14 mouse cellular contexts compared by ENCODE assay signal in genomic region chr2:173238522-173238921, GRCm38 (mm10). TPM values are rescaled to one million over a fixed set of nuclear protein-coding genes. Genes with fewer than 3 reads are reported as not detected.
DNase-seq lines count a peak whose midpoint lies in the region; ATAC-seq and TF ChIP-seq lines count a peak whose summit lies in the region.
"Had no signal": no experiment of that assay in that cellular context is flagged by ENCODE, and none has a peak within 500 bp of the region (broad histone marks: within the 10 kb centered on the region; RNA-seq: fewer than 3 reads in every experiment).

No protein-coding gene starts in this region.

- H3K27me3 ChIP-seq in midbrain, embryonic 10.5 days (ENCODE audit: low read depth, poor library complexity, severe bottlenecking) = peaks cover 67% of the 10 kb centered on the region
- no peaks in the 10 kb centered on the region for H3K27me3 ChIP-seq in midbrain, postnatal 0 days (ENCODE audit: insufficient read depth, low read length)
- H3K27me3 ChIP-seq in hindbrain, embryonic 14.5 days (ENCODE audit: control insufficient read depth, insufficient read depth, low read length) = no peaks in the 10 kb centered on the region
- H3K27me3 ChIP-seq in neural tube, embryonic 13.5 days = no peaks in the 10 kb centered on the region
- H3K27me3 ChIP-seq: Patski had no signal

- no peak overlapping the region for H3K9ac ChIP-seq in midbrain, postnatal 0 days (replicated peaks; ENCODE audit: low read length, poor library complexity, severe bottlenecking)
- no peak overlapping the region for H3K9ac ChIP-seq in hindbrain, embryonic 14.5 days
- H3K9ac ChIP-seq in neural tube, embryonic 13.5 days = peak overlapping the region; percentile 45; the same call in 1 of the 2 replicates
- H3K9ac ChIP-seq: liver, embryonic 13.5 days had no signal

- H3K27ac ChIP-seq in midbrain, embryonic 10.5 days (replicated peaks) = peak overlapping the region; percentile 83
- no peak overlapping the region for H3K27ac ChIP-seq in midbrain, postnatal 0 days (ENCODE audit: low read depth, low read length)
- 0 out of 2 replicates have a peak overlapping the region, but pooled peaks have one; percentile 55 for H3K27ac ChIP-seq in hindbrain, embryonic 14.5 days
- peak overlapping the region; percentile 52; the same call in 1 of the 2 replicates for H3K27ac ChIP-seq in neural tube, embryonic 13.5 days (replicated peaks)
- H3K27ac ChIP-seq: liver, embryonic 13.5 days had no signal

- 9% methylated on average over 14 of the region's 14 CpGs for WGBS in midbrain, embryonic 10.5 days
- 21% methylated on average over 14 of the region's 14 CpGs for WGBS in midbrain, postnatal 0 days
- WGBS in hindbrain, embryonic 14.5 days = 9% methylated on average over 14 of the region's 14 CpGs
- WGBS in neural tube, embryonic 13.5 days = 6% methylated on average over 14 of the region's 14 CpGs

- no peak for ATAC-seq in midbrain, postnatal 0 days (ENCODE audit: low FRiP score)
- ATAC-seq in hindbrain, embryonic 14.5 days (ENCODE audit: low FRiP score) = no peak
- ATAC-seq in neural tube, embryonic 13.5 days (ENCODE audit: low read depth) = no peak
- ATAC-seq: Patski had no signal

- peaks cover under 1% of the 10 kb centered on the region; the same call in 1 of the 2 replicates for H3K36me3 ChIP-seq in midbrain, embryonic 10.5 days
- H3K36me3 ChIP-seq in midbrain, postnatal 0 days (ENCODE audit: insufficient read depth, low read length) = no peaks in the 10 kb centered on the region
- no peaks in the 10 kb centered on the region for H3K36me3 ChIP-seq in hindbrain, embryonic 14.5 days (replicated peaks; ENCODE audit: control insufficient read depth, insufficient read depth)
- H3K36me3 ChIP-seq in neural tube, embryonic 13.5 days = no peaks in the 10 kb centered on the region
- H3K36me3 ChIP-seq: liver, embryonic 13.5 days had no signal

- no peak overlapping the region for H3K4me2 ChIP-seq in midbrain, postnatal 0 days (ENCODE audit: low read depth, low read length, poor library complexity, severe bottlenecking)
- no peak overlapping the region for H3K4me2 ChIP-seq in hindbrain, embryonic 14.5 days (replicated peaks)
- no peak overlapping the region for H3K4me2 ChIP-seq in neural tube, embryonic 13.5 days
- H3K4me2 ChIP-seq: liver, embryonic 13.5 days had no signal

- H3K4me3 ChIP-seq in midbrain, embryonic 10.5 days = peak overlapping the region; percentile 17
- no peak overlapping the region for H3K4me3 ChIP-seq in midbrain, postnatal 0 days (ENCODE audit: low read depth, low read length)
- H3K4me3 ChIP-seq in hindbrain, embryonic 14.5 days (replicated peaks; ENCODE audit: low read length) = no peak overlapping the region
- no peak overlapping the region for H3K4me3 ChIP-seq in neural tube, embryonic 13.5 days
- H3K4me3 ChIP-seq: erythroblast, embryonic 14.5 days; liver, embryonic 13.5 days had no signal

- peak; percentile 72 for DNase-seq in embryo, embryonic 11 days
- DNase-seq in embryo, embryonic 10 days (ENCODE audit: low spot score) = no peak
- DNase-seq in midbrain, embryonic 10.5 days (ENCODE audit: low spot score) = peak; percentile 49
- DNase-seq in midbrain, postnatal 0 days (ENCODE audit: low spot score) = no peak
- DNase-seq in hindbrain, embryonic 14.5 days (ENCODE audit: low spot score) = no peak
- DNase-seq in yolk sac, embryonic 10.5 days (ENCODE audit: low spot score) = no peak
- no peak for DNase-seq in kidney, postnatal 14 days
- DNase-seq: cerebellum, adult 9-10 months; liver, embryonic 13.5 days; thymus, postnatal 36 days had no signal

- no peaks in the 10 kb centered on the region for H3K9me3 ChIP-seq in midbrain, embryonic 10.5 days (replicated peaks)
- H3K9me3 ChIP-seq in midbrain, postnatal 0 days (ENCODE audit: low read length) = no peaks in the 10 kb centered on the region
- no peaks in the 10 kb centered on the region for H3K9me3 ChIP-seq in hindbrain, embryonic 14.5 days (ENCODE audit: control insufficient read depth, low read length)
- H3K9me3 ChIP-seq in neural tube, embryonic 13.5 days = no peaks in the 10 kb centered on the region
- H3K9me3 ChIP-seq: liver, embryonic 13.5 days had no signal

- H3K4me1 ChIP-seq in midbrain, embryonic 10.5 days = peaks cover 92% of the 10 kb centered on the region
- peaks cover 10% of the 10 kb centered on the region for H3K4me1 ChIP-seq in midbrain, postnatal 0 days (ENCODE audit: insufficient read depth, low read length)
- H3K4me1 ChIP-seq in hindbrain, embryonic 14.5 days (replicated peaks; ENCODE audit: control insufficient read depth, insufficient read depth, low read length) = peaks cover 75% of the 10 kb centered on the region
- H3K4me1 ChIP-seq in neural tube, embryonic 13.5 days (replicated peaks) = peaks cover 98% of the 10 kb centered on the region
- H3K4me1 ChIP-seq: liver, embryonic 13.5 days had no signal

- no peak for TF ChIP-seq CTCF in midbrain, postnatal 0 days (IDR thresholded peaks at IDR 0.05)

RNA-seq across cellular contexts. Expression of gene Zbp1, which starts 19.8 kb away (rescaled TPM):
- 0.28 and 0.43 TPM in 2 replicates for polyA plus RNA-seq in midbrain, embryonic 10.5 days (2016; fragmentation: Nextera tagmentation; extraction: Ambion mirVana)
- total RNA-seq in midbrain, postnatal 0 days (2014; rRNA removed) = not detected in 2 replicates
- polyA plus RNA-seq in midbrain, postnatal 0 days (2015; fragmentation: Nextera tagmentation; extraction: Ambion mirVana) = 0.38 and 0.57 TPM in 2 replicates
- polyA plus RNA-seq in hindbrain, embryonic 14.5 days (2014; fragmentation: Nextera tagmentation; extraction: Ambion mirVana) = 0.27 TPM in 1 of 2 replicates, not detected in the other
- polyA plus RNA-seq in neural tube, embryonic 13.5 days (2015; fragmentation: Nextera tagmentation; extraction: Ambion mirVana) = 0.22 and 0.40 TPM in 2 replicates
- total RNA-seq: layer of hippocampus, postnatal 14 days had no signal
- polyA plus RNA-seq: erythroblast, embryonic 14.5 days had no signal

RNA-seq across cellular contexts. Expression of gene Pmepa1, which starts 37.8 kb away (rescaled TPM):
- 1.2 and 2.0 TPM in 2 replicates for polyA plus RNA-seq in midbrain, embryonic 10.5 days (2016; fragmentation: Nextera tagmentation; extraction: Ambion mirVana)
- 6.5 and 12.8 TPM in 2 replicates for total RNA-seq in midbrain, postnatal 0 days (2014; rRNA removed)
- polyA plus RNA-seq in midbrain, postnatal 0 days (2015; fragmentation: Nextera tagmentation; extraction: Ambion mirVana) = 2.3 TPM in 2 replicates
- 5.3 and 5.4 TPM in 2 replicates for polyA plus RNA-seq in hindbrain, embryonic 14.5 days (2014; fragmentation: Nextera tagmentation; extraction: Ambion mirVana)
- 5.2 and 6.0 TPM in 2 replicates for polyA plus RNA-seq in neural tube, embryonic 13.5 days (2015; fragmentation: Nextera tagmentation; extraction: Ambion mirVana)

Comparison
In these comparisons a context has a peak if more than half of its experiments do, and no peak if none do; other contexts are left out.
1. DNase-seq: peak in embryo, embryonic 11 days (single experiment) and midbrain, embryonic 10.5 days (single experiment); none in embryo, embryonic 10 days (single experiment), midbrain, postnatal 0 days (single experiment), hindbrain, embryonic 14.5 days (single experiment), yolk sac, embryonic 10.5 days (single experiment) and kidney, postnatal 14 days (single experiment).